Mouse (Mus musculus) liver, embryonic 14 days (tissue): ENCODE results near the gene Mctp2. TPM values are rescaled to one million over a fixed set of nuclear protein-coding genes. Genes with fewer than 3 reads are reported as not detected.

Experiments used
- polyA plus RNA-seq: library from polyadenylated mRNA; depleted of rRNA; stranded (reverse); fragments of >200 nt; gene quantifications from 2 replicates; pipeline ENCODE4 v1.2.3, GENCODE M21; 2012; rRNA removed

Mctp2 gene
- 0.09 and 0.20 TPM in 2 replicates for polyA plus RNA-seq

GRCm38 (mm10) chr7:72306382-72306841 lies at the start of gene Mctp2:
Gene Mctp2 (minus strand): TSS chr7:72306608.

